Mouse (Mus musculus) adrenal gland, postnatal 14 days (tissue): ENCODE data around the gene Fezf2. TPM values are rescaled to one million over a fixed set of nuclear protein-coding genes. Genes with fewer than 3 reads are reported as not detected.

Source experiments
- DNase-seq: peaks from one replicate; pipeline ENCODE4 v3.0.0; 2021; ENCODE audit warnings: mixed read lengths
- total RNA-seq: library from RNA; stranded (reverse); gene quantifications from 2 replicates; pipeline ENCODE4 v1.2.3, GENCODE M21; 2021

Gene Fezf2
- total RNA-seq, 1 experiment from 2014 or later: not detected

DNA sequence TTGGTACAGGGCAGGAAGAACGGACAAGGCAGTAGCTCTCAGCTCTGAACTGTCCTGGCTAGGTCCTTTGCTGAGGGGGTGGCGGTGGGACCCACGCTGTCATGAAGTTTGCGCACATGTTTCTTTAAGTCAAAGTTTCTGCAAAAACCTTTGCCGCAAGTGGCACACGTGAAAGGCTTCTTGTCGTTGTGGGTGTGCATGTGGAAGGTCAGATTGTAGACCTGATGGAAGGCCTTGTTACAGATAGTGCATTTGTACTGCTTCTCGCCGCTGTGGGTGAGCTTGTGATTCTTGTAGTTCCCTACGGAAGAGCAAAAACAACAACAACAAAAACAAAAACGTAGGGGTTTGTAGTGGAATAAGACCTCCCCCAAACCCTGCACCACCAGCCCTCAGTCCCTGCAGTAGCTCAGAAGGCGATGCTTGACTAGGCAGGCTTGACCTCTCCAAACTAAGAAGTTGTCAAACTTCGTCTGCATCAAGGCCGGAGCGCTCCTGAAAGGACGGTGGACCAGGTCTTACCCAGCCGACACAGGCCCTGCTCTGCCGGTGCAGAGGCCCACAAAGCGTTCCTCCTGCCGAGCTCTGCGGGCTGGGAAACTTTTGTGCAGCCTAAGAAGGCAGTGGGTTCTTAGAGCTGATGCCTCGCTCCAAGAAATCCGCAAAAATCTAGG lies 5.4 kb downstream of the Fezf2 start:
- no peak for DNase-seq

DNA sequence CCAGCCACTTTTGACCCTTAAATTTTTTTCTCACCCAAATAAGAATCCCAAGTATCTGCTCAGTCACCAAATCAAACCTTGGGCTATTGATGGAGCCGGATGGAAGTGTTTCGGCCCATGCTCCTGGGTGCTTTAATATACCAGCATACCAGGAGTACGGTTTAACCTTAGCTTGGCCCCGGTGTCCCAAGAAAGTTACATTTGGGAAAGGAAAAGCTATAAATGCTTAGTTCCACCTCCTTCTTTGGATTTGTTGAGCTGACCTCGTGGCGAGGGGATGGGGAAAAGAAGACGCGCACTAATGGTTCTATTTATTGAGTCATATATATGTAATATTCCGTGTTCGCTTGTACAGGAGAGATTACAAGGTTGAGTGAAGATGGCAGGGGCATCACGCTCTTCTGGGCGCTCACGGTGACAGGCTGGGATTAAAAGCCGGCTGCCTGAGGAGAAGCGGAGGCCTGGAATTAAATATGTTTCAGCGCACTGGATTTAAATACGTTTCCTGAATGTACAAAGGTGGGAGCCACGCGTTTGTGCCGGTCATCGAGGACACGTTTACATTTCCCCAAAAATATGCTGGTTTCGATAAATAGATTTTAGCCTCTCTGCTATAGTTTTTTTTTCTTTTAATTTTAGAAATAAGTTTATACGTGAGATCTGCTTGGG lies 6.1 kb downstream of the Fezf2 start:
- DNase-seq: no peak

- DNase-seq: peak; percentile 14
Measured at GRCm38 (mm10) chr14:12341075-12341788, 6.8 kb downstream of the Fezf2 start.

- DNase-seq: no peak
Measured at GRCm38 (mm10) chr14:12340238-12341074, 7.5 kb downstream of the Fezf2 start.

DNA sequence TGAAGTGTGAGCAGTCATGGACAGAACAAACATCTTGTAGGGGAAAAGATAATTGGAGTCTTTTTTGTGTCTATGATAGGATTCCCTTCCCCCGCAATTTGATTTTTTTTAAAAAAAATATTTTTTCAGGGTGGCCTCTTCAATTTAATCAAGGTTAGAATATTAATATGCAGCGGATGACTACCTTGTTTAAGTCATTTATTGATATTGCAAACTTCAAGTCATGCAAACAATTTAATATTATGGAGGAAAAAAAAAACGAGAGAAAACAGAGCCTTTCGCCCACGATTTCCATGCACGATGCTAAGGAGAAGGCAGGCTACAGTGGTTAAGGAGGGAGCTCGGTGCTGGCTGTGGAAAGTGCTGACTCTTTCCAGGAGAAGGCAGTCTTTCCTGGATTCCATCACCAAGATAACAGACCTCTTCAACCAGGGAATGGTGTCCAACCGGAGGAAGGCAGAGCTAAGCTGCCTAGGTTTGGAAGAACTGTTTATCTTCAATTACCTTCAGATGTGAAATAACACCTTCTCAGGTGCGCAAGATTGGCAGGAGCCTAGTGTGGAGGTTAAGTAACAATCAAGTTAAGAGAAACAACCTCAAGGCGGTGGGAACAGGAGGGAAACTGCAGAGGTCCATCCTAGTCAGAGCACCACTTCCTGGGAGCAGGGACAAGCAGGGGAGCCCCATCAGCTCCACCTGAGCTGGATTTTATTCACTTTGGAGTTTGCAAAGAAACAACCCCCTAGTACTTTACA lies 9.0 kb downstream of the Fezf2 start:
- DNase-seq: no peak

DNA sequence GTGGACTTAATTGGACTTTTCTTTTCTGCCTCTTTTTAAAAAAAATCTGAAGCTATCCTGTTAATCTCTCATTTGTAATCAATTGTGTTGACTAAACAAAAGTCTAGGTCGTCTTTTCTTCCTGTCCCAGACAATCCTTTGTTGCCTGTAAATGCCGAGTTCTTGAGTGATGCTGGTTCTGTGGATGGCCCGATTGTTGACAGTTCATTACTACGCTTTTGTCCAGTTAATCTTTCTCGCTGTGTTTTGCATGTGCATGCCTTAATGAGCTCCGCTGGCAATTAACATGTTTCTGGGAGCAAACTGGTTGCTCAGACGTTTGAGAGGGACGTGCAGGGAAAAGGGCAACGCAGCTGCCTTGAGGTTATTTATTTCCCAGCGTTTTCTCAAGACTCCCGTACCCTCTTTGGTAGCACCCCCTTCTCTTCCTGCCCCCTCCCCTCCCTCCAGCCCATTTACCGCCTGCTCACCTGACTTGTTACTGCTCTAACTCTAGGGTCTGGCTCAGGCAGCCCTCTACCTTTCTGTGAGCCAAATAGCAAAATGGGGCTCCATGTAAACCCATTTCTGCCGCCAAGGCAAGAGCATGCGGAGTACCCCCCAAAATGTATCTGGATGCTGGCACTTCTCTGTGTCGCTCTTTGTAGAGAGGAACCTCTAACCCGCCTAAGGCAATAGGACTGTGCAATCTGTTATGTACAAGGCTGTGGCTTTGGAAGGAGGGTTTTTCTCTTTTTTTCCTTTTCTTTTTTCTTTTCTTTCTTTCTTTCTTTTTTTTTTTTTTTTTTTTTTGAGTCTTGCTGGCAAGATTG lies 9.8 kb downstream of the Fezf2 start:
- DNase-seq: no peak

- DNase-seq: no peak
Measured at GRCm38 (mm10) chr14:12337421-12337997, 10.5 kb downstream of the Fezf2 start.

- DNase-seq: no peak
Measured at GRCm38 (mm10) chr14:12334925-12335324, 13.1 kb downstream of the Fezf2 start.

DNA sequence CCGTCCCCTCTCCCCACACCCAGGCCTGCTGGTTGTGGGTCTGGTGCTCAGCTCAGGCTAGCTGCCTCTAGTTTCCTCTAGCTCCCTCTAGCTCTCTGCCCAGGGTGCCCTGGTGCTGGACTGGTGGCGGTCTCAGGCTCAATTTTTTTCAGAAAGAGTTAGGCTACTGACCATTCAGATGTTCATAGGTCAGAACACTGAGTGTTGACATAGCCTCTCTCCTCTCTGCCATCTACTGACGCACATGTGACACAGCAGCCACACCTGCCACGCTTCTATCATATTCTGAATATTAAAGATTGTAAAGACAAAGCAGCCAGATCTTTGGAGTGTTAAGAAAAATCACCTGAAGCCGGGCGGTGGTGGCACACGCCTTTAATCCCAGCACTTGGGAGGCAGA lies 14.4 kb downstream of the Fezf2 start:
- no peak for DNase-seq

DNA sequence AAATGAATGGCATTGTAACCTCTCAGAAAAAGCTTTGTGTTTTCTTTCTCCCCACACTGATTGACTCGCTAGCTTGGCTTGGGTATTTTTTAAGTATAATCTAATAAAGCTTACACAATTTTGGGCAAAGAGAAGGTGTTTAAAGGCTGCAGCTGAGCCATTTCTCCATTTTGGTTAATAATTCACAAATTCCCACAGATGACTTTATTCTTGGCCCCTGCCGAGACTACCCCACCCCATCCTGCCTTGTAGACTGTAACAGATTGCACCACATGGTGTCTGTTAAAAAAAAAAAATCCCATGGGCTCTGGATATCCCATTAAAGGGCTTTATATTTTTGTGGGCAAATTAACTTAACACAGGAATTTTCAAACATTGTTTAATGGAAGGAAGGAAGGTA lies 44.9 kb downstream of the Fezf2 start:
- no peak for DNase-seq

GRCm38 (mm10) chr14:12300677-12301076 lies 47.3 kb downstream of the Fezf2 start:
- no peak for DNase-seq

- no peak for DNase-seq
Measured at GRCm38 (mm10) chr14:12300275-12300674, 47.7 kb downstream of the Fezf2 start.

DNA sequence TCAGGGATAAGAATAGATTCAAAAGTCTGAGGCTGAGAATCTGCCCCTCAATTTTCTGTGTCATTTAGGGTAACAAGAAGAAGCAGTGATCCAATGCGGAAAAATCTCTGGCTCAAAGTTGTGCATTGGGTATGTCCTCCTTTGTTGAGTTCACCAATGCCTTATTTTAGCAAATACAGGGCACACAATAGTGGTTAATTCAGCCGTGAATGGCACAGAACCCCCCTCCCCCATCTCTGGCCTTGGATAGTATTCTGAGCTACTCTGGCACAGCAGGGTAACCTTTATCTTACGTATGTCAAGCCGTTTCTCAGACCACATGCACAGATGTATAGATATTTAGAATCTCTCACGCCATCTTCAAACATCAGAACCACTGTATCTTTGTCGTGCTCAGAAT lies 48.3 kb downstream of the Fezf2 start:
- DNase-seq: no peak

GRCm38 (mm10) chr14:12299171-12299570 lies 48.8 kb downstream of the Fezf2 start:
- no peak for DNase-seq

DNA sequence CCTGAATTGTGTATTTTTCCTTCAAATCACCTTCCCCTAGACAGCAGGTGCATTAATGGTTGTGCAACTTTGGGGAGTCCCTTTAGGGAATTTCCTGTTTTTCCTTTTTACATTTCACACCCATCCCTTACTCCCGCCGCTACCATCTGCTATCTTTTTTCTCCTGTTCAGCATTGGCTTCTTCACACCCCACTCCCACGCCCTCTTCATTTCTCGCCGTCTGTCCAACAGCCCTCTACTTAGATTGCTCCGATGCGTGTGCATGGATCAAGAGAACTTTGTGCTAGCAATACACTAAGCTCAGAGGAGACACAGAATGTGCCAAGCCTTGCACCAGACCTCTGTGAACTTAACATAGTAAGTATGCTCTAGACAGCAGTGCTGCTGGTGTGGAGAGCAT lies 51.6 kb downstream of the Fezf2 start:
- no peak for DNase-seq

Other genes starting within 250 kb of the Fezf2 start
- not detected in 2 replicates for gene Gm49355, start 64.2 kb downstream of the Fezf2 start, total RNA-seq
- gene 3830406C13Rik, start 64.0 kb downstream of the Fezf2 start, total RNA-seq: 36.9 and 38.0 TPM in 2 replicates